Mouse (Mus musculus): Measurements from ENCODE around the gene Bglap3. TPM values are rescaled to one million over a fixed set of nuclear protein-coding genes. Genes with fewer than 3 reads are reported as not detected.
"Not testable (repeated sequence)": the region's sequence is repeated elsewhere in the genome, so short reads cannot be mapped to it uniquely, and the experiment has no call there.

Gene Bglap3
- under 1 TPM in 1 of 2 experiments, not detected in 1; 0.36 TPM for total RNA-seq (2021)
- long read RNA-seq, experiment 1: 0 reads
- long read RNA-seq, experiment 2: 0 reads

- intact Hi-C loops (cut with DNase I); DNase-seq (ENCODE audit: low spot score in 2 of 2): not testable (repeated sequence)
Measured at GRCm38 (mm10) chr3:88372643-88373042, at the start of gene Bglap3. Bglap3 (minus strand) TSS chr3:88372743.

- DNase-seq (ENCODE audit: low spot score in 2 of 2): peak in 1 of 2 experiments; percentile 75
- intact Hi-C loops (cut with DNase I): no loop called here
Measured at GRCm38 (mm10) chr3:88422020-88422720, 49.6 kb upstream of the Bglap3 start.

DNA sequence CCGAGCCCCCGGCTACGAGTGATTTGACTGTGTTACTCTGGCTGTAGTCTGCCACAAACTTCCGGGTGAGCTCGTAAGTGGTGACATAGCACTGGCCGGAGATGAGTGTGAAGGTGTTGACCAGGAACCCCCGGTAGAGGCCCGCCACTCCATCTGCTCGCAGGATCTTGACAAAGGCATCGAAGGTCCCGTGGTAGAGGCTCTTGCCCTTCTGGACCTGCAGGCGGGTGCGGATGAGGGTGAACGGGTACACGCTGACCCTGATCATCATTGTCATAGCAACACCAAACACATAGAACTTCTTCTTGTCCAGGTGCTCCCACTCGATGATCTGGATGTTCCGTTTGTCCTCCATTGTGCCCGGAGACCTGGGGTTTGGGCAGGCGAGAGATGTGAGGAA is 48.2 kb upstream of the Bglap3 start:
- no peak for DNase-seq (ENCODE audit: low spot score in 2 of 2)

DNA sequence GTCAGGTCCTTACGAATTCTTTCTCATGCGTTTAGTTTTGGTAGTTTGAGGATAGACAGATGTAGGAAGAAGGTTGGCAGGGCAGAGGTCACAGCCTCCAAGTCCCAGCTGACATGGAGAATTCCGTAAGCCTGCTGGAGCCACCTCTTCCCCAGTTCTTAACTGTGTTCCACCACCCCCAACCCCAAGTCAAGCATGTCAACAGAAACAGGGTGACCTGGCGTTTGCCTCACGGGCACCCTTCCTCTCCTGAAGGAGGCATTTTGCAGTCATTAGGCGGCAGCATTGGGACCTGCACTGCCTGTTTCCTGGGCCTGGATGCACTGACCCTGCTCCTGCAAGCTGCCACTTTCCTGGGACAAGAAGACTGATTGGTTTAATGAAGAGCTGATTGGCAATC is 45.5 kb upstream of the Bglap3 start:
- intact Hi-C loops (cut with DNase I): no loop called here
- no peak for DNase-seq (ENCODE audit: low spot score in 2 of 2)

More for the DNA sequence above, 48.2 kb upstream of the Bglap3 start:
- intact Hi-C loops (cut with DNase I): no loop called here

- intact Hi-C loops (cut with DNase I): no loop called here
- DNase-seq (ENCODE audit: low spot score in 2 of 2): no peak
Measured at GRCm38 (mm10) chr3:88415668-88416067, 43.1 kb upstream of the Bglap3 start.

GRCm38 (mm10) chr3:88412636-88413035 is 40.1 kb upstream of the Bglap3 start:
- intact Hi-C loops (cut with DNase I): no loop called here
- DNase-seq (ENCODE audit: low spot score in 2 of 2): no peak

GRCm38 (mm10) chr3:88411681-88412080 is 39.1 kb upstream of the Bglap3 start:
- intact Hi-C loops (cut with DNase I): no loop called here
- DNase-seq (ENCODE audit: low spot score in 2 of 2): no peak

GRCm38 (mm10) chr3:88410645-88411031 is 38.1 kb upstream of the Bglap3 start:
- intact Hi-C loops (cut with DNase I): no loop called here
- no peak for DNase-seq (ENCODE audit: low spot score in 2 of 2)

DNA sequence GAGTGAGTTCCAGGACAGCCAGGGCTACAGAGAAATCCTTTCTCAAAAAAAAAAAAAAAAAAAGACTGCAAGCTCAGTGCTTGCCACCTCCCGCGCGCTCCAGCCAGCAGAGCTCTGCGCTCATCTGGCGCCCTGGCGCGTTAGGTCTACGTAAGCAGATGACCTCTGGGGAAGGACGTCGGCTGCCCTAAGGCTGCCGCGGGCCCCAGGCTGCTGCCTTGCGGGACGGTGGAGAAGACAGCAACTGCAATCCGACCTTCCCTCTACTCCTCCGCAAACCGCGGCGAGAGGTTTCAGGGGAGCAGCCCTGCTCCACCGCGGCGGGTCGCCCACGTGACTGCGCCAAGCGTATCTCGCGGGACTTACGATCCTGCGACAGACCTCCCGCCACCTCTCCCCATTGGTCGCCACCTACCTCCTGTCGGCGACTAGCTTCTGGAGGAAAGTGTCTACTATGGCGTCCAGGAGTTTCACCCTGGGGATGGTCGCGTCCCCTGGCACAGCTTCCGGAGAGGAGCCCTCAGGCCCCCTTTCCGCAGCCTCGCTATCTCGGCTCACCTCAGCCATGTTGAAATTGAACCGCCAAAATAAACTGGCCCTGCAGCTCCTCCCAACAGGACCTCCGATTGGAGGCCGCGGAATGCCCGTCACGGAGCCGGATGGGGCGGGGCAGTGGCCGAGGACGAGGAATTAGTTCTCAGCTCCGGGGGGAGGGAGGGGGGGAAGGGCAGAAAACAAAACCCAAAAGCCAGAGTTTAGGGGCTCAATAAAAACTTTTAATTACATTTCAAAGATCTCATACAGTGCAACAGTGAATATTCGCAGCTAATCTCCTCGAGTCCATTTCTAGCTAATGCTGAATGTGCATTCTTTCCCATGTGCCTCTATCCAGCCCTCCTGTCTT is 37.5 kb upstream of the Bglap3 start, which contains the start of gene Pmf1:
Pmf1 (minus strand) TSS at position 591 of the 904 bp plus-strand sequence.
- intact Hi-C loops (cut with DNase I): loop anchor here (5.0 kb wide), 1 partner anchor 117 kb away; no protein-coding TSS in a partner anchor
- peak; percentile 89 to 93 for DNase-seq (ENCODE audit: low spot score in 2 of 2)

- intact Hi-C loops (cut with DNase I): loop anchor here (5.0 kb wide), 1 partner anchor 118 kb away; no protein-coding TSS in a partner anchor
Measured at GRCm38 (mm10) chr3:88408953-88409352, 36.4 kb upstream of the Bglap3 start.

DNA sequence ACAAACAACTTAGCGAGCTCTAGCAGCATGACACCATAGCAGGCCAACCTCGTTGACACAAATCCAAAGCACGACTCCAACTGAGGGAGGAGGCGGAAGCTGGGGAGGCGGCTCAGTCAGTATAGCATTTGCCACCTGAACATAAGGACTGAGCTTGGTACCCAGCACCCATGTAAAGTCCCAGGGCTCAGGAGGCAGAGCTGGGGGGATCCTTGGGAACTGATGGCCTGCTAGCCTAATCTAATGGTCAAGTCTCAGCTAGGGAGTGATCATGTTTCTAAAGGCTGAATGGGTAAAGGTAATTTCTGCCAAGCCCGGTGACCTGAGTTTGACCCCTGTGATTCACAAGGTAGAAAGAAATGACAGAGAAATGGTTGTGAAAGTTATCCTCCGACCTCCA is 35.0 kb upstream of the Bglap3 start:
- intact Hi-C loops (cut with DNase I): loop anchor here (1.0 to 5.0 kb wide), 2 partner anchors 60 to 120 kb away; no protein-coding TSS in a partner anchor
- DNase-seq (ENCODE audit: low spot score in 2 of 2): no peak

More at GRCm38 (mm10) chr3:88408953-88409352, 36.4 kb upstream of the Bglap3 start:
- no peak for DNase-seq (ENCODE audit: low spot score in 2 of 2)

GRCm38 (mm10) chr3:88407090-88407489 is 34.5 kb upstream of the Bglap3 start:
- intact Hi-C loops (cut with DNase I): loop anchor here (1.0 to 5.0 kb wide), 2 partner anchors 60 to 120 kb away; no protein-coding TSS in a partner anchor
- peak; percentile 78 to 87 for DNase-seq (ENCODE audit: low spot score in 2 of 2)

GRCm38 (mm10) chr3:88403522-88404230 is 31.1 kb upstream of the Bglap3 start:
- intact Hi-C loops (cut with DNase I): no loop called here
- DNase-seq (ENCODE audit: low spot score in 2 of 2): no peak

DNA sequence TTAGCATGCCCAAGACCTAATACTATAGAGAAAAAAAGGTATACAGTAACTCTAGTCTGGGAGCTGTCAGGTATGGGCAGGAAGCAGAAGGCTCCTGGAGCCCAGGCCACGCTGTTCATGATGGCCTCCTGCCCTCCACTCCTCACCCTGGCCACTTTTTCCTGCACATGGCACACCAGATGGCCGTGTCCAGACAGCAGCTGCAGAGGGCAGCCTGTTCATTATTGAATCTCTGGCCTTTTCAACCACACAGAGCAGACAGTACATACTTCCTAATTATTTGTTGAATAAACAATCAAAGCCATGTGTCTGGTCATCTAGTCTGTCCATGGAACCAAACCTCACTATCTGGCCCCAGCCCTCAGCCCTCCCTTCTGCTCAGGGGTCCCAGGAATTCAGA is 26.1 kb upstream of the Bglap3 start:
- intact Hi-C loops (cut with DNase I): no loop called here

GRCm38 (mm10) chr3:88395742-88396141 is 23.2 kb upstream of the Bglap3 start:
- no peak for DNase-seq (ENCODE audit: low spot score in 2 of 2)
- intact Hi-C loops (cut with DNase I): no loop called here

More for the DNA sequence above, 26.1 kb upstream of the Bglap3 start:
- DNase-seq (ENCODE audit: low spot score in 2 of 2): no peak

GRCm38 (mm10) chr3:88395288-88395687 is 22.7 kb upstream of the Bglap3 start:
- DNase-seq (ENCODE audit: low spot score in 2 of 2): no peak
- intact Hi-C loops (cut with DNase I): no loop called here

DNA sequence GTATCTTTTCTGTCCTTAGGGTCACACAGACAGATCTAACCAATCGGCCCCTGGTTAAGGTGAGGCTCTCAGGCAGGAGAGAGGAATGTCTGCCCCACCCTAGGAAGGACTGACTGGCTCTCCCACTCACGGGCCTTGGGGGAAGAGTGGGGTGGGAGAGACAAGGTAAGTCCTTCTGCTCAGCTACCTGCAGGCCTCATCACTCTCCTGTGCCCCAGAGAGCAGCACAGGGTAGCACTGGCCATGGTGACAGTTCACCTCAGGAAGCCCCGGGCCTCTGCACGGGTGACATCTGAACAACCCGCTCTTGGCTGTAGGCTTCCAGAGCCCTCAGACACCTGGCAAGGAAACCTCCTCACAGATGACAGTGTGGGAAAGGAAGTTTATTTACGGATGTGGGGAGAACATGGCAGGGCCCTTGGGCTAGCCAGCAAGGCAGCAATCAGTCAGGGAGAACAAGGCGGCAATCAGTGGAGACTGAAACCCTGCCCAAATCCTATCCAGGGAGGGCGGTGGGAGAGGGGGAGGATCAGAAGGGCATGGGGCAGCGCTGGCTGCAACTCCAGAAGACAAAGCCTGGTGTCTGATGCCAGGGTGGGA is 21.3 kb upstream of the Bglap3 start:
- intact Hi-C loops (cut with DNase I): no loop called here
- DNase-seq (ENCODE audit: low spot score in 2 of 2): no peak

DNA sequence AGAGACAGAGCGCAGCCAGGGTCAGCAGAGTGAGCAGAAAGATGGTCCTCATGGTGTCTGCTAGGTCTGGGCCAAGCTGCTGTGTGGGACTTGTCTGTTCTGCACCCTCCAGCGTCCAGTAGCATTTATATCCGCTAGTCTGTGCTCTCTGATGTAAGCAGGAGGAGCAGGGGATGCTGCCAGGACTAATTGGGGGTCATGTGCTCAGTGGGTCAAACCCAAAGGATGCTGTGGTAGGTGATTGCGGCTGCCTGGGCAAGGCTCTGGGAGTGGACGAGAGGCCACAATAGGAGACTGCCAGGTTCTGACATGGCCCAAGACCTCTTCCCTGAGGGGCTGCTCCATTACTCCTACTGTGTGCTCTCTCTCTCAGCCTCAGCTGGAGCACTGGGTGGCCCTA is 11.8 kb upstream of the Bglap3 start, which contains the start of gene Bglap:
Bglap (minus strand) TSS at position 101 of the 400 bp plus-strand sequence.
- DNase-seq (ENCODE audit: low spot score in 2 of 2): no peak
- intact Hi-C loops (cut with DNase I): no loop called here

GRCm38 (mm10) chr3:88382383-88382782 is 9.8 kb upstream of the Bglap3 start:
- intact Hi-C loops (cut with DNase I); DNase-seq (ENCODE audit: low spot score in 2 of 2): not testable (repeated sequence)
